Mouse (Mus musculus): ENCODE data around the gene Spire2.

The Spire2 gene

DNA sequence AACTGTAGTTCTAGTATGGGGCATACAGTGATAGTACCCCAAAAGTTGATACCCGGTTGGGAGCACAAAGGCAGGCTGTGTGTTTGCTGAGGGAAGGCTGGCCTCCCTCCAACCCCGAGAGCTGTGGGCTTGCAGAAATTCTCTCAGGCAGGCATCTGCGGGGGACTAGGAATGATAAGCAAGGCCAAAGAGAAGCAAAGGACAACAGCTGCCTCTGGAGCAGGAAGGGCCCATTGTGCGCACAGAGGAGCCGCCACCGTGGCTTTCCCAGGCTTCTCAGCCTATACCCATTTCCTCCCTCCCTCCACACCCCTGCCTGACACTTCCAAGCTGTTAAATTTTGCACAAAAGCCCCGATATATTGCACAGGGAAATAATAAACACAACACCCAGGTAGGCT lies 1.4 kb downstream of the Spire2 start:
- DNase-seq (ENCODE audit: low spot score in 2 of 2), result no peak

DNA sequence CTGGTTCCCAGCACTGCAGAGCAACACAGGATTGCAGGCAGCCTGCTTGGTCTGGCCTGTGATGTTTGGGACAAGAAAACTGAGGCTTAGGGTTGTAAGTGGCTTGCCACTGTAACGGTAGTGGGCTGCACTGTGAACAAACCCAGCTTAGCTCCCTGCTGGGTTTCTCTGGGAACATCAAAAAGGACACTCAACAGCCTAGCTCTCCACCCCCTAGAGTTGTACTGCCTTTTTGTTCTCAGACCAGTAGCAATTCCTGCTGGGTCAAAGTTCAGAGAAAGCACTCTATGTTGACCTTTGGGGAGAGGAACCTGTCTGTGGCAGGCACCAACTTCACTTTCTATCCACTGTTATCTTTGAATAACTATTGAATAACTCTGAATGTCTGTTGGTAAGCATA lies 2.0 kb downstream of the Spire2 start:
- no peak for DNase-seq (ENCODE audit: low spot score in 2 of 2)

DNA sequence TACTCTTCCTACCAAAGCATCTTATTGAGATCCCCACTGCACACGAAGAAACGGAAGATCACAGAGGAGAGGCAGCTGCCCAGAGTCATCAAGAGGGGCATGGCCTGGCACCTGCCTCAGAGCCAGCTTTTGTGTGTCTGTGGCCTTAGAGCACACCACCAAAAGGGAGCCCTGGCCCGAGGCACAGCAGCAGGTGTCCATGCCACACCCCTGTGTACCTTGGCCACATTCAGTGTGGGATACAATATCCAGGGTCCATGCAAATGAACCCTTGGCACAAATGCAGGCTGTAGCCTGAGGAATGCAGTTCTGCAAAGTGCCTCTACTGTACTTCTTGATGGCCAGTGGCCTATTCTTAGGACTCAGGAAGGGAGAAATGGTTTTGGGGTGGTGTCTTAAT lies 5.0 kb downstream of the Spire2 start:
- no peak for DNase-seq (ENCODE audit: low spot score in 2 of 2)

DNA sequence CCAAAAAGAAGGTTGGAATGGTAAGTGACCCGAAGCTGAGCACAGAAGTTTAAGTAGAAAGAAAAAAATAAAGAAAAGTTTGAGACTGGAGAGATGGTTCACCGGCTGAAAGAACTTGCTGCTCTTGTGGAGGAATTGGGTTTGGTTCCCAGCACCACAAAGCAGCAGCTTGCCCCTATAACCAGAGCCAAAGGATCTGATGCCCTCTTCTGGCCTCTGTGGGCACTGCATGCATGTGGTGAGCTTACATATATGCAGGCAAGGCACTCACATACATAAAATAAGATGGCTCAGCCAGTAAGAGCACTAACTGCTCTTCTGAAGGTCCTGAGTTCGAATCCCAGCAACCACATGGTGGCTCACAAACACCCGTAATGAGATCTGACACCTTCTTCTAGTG lies 7.6 kb downstream of the Spire2 start:
- no peak for DNase-seq (ENCODE audit: low spot score in 2 of 2)

DNA sequence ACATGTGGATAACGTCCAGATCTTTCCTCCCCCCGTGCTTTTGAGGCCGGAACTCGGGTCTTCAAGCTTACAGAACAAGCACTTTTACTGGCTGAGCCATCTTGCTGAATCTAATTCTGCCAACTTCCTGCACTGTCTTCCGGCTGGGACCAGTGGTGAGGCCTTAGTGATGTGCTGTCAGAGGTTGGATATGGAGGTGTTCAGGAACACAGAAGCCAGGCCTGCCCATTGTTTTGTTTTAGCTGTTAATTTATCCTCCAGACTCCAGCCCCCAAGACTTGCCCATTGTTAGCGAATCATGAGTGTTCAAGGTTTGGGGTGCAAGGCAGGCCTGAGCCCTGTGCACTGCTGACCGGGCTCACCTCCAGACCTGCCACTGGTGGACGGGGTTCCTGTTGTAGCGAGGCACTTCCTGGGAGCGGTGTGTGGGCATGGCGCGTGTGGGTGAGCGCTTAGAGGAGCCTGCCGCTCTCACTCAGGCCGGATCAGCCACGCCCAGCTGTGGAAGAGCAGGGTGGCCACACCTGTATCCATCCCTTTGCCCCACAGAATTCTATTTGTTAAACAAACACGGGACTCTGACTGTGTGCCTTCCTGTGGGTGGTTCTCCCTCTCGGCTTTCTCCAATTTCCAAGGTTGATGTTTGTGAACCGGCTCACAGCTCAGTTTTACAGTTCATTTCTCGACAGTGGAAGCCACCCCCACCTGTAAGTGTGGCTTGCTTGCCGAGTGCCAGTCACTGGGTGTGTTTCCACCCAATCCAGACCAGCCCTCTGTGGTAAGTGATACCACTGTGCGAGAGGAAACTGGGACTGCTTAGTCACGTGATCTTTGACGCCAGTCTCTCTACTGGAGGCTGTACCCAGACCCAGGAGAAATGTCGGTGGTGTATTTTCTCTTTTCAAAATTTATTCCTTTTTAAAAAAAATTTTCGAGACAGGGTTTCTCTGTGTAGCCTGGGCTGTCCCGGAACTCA lies 8.8 kb downstream of the Spire2 start:
- DNase-seq (ENCODE audit: low spot score in 2 of 2), result no peak

DNA sequence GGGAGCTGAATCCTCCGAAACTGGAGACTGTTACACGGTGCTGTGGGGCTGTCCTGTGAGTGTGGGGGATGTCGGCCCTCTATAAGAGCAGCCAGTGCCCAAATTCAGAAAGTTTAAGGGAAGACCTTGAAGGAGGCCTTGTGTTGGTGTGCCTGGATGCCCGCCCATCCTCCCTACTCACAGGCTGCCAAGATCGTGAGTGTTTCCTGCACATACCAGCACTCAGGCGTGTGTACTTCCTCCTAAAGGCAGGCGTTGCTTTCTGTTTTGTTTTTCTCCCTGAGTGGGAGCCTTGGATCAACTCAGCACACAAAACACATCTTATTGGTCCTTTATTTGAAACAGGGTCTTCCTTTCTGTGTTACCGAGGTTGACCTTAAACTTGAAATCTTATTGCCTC lies 9.7 kb downstream of the Spire2 start:
- no peak for DNase-seq (ENCODE audit: low spot score in 2 of 2)

DNA sequence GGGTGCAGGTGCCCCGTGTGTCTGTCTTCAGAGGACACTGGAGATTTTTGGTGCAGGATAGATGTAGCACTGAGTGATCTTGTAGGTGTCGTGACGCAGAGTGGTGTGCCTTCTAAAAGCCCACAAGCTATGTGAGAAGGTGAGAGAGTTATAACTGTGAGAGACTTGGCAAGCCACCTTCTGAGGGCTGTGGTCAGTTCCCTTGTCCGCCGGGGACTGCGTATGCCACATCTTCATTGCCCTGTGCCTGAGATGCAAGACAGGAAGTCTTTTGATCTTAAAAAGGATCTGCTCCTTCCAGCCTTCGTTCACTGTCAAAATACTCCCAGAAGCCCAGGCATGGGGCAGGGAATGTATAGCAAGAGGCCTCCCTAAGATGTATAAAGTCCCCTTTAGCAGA lies 10.4 kb downstream of the Spire2 start:
- no peak for DNase-seq (ENCODE audit: low spot score in 2 of 2)

DNA sequence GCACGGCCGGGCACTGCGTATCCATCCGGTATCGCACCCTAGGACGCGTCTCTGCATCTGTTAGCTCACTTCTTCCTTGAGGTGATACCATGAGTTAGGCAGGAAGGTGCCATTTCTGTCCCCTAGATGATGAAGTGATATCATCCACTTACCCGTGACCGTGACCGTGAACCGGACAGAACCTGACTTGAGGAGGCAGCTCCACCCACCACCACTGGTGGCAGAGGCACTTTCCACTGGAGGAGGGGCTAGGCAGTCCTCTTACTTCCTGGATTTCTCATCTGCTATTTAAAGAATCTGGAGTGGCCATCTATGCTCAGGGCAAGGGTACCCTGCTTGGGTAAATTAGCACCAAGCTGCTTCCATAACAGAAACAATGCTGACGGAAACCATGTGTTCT lies 10.9 kb downstream of the Spire2 start:
- DNase-seq (ENCODE audit: low spot score in 2 of 2), result no peak

DNA sequence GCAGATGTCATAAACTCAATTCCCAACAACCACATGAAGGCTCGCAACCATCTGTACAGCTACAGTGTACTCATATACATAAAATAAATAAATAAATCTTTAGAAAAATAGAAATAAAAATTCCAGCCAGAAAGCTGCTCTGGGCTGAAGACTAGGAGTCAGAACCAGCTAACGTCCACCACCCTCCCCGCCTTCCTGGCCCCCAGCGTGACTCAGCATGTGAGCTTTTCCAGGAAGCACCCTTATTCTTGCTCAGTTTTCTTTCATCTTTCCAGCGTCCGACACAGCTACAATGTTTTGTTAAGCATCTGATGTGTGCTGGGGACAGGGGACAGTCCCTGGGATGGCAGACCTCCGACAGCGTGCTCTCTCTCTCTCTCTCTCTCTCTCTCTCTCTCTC lies 12.6 kb downstream of the Spire2 start:
- no peak for DNase-seq (ENCODE audit: low spot score in 2 of 2)

DNA sequence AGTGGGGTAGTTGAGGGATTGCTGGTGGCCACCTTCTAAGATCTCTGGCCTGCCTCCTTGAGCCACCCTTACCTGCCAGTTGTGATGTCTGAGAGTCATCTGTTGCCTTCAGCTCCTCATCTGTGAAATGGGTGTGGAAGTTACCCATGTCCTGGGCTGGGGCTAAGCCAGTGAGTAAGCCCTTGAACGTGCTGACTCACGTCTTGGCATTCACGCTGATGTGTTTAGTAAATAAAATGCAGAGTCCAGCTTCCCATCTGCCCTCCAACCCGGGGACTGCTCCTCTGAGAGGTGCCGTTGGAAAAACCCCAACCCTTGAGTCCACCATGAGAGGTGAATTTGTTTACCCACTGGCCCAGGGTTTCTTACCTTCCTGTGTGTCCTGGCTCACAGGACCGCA lies 13.3 kb downstream of the Spire2 start:
- DNase-seq (ENCODE audit: low spot score in 2 of 2), result no peak

DNA sequence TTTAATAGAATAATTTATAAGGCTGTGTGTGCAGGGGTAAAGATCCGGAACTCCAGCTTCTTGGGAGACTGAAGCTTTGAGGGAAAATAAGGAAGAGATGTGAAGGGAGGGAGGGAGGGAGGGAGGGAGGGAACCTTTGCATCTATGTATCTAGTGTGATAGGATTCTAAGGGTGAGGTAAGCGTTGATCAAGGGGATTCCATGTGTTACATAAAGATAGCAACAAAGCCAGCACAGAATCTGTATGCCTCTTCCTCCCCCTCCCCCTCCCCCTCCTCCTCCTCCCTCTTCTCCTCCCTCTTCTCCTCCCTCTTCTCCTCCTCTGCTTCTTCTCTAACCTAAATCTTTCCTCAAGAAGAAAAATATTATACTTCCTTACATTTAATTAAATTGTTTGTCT lies 14.8 kb downstream of the Spire2 start:
- DNase-seq (ENCODE audit: low spot score in 2 of 2), result no peak

DNA sequence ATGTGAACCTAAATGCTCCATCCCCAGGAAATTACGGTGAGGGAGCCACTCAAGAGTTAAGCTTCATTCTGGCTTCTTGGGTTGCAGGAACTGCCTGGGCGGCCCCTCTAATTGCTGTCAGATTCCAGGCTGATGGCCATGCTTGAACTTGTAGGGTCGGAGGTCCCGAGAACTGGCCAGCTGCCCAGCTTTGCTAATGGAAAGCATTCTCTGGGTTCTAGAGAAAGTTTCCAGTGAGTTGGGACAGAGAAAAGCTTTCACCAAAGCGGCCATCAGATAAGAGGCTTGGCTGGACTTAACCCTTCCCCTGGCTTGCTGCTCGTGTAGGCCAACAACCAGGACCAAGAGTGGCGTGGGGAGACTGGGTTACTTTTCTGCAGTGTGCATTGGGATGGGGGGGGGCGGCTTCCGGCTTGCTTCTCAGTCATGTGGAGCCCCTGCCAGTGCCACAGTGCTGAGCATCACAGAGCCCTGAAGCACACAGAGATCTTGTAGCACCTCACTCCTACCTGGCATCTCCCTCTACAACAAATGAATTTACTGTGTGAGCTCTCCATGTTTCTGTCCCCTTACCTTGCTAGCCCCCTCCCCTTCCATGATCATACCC lies 15.8 kb downstream of the Spire2 start:
- DNase-seq (ENCODE audit: low spot score in 2 of 2), result peak in 1 of 2 experiments; percentile 9

DNA sequence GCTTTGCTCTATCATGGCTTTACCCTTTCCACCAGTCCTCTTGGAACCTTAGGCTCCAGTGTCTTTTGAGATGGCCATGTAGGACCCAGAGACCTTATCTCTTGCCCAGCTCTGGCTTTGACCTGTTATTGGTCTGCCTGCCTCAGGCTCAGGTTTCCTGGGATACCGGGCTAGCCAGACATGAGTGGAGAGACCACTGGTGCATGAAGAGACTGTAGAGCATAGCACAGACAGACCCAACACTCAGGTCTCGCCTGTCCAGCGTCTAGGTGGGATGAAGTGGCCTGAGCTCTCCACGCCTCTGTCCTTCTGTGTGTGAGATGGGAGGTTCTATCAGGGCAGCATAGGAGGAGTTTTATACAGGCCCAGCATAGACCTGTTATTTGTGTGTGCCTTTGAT lies 16.6 kb downstream of the Spire2 start:
- DNase-seq (ENCODE audit: low spot score in 2 of 2), result no peak

DNA sequence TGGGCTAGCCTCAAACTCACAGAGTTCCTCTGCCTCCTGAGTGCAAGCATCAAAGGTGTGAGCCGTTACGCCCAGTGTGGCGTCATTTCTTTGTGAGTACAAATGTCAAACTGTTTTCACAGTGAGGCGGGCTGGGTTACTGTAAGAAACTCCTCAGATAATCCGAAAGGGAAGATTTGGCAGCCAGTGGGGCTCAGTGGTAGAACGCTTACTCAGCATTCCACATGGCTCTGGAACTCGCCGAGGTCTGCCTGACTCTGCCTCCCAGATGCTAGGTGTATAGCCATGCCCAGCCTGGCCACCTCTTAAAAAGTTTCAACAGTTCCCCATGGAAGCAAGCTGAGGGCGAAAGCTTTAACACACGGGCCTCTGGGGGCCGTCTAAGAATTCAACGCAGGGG lies 19.6 kb downstream of the Spire2 start:
- DNase-seq (ENCODE audit: low spot score in 2 of 2), result no peak

DNA sequence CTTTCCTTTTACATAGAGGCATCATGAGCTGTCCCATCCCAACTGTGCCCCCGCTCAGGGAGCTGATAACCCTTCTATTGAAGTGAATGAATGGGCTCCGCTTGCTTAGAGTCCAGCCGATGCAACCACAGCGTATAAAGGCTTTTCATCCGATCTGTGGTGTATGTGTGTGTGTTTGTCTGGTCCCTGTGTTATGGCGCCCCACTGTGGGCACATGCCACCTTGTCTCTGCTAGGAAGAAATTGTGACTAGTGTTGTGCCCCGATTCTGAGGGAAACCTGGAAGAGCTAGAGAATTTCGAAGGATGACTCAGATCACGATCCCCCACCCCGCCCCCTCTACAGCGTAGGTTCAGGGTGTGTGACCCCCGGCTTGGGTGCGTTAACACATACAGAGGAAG lies 20.3 kb downstream of the Spire2 start:
- no peak for DNase-seq (ENCODE audit: low spot score in 2 of 2)

DNA sequence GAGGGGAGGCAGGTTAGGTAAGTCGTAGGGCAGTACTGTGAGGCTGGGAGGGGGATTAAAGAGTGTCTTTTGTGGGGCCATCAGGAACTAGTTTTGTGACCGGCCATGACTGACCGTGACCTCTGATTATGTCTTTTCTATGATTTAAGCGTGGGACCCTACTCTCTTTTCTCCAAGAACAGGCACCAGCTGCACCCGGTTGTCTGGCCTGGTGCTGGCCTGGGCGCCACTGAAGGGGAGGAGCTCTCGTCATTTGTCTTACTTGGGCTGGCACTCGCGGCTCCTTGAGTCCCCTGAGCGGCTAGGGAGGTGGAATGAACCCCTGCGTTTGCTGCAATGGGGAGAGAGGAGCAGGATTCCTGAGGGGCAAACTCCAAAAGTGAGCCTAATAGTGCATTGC lies 20.7 kb downstream of the Spire2 start:
- no peak for DNase-seq (ENCODE audit: low spot score in 2 of 2)

DNA sequence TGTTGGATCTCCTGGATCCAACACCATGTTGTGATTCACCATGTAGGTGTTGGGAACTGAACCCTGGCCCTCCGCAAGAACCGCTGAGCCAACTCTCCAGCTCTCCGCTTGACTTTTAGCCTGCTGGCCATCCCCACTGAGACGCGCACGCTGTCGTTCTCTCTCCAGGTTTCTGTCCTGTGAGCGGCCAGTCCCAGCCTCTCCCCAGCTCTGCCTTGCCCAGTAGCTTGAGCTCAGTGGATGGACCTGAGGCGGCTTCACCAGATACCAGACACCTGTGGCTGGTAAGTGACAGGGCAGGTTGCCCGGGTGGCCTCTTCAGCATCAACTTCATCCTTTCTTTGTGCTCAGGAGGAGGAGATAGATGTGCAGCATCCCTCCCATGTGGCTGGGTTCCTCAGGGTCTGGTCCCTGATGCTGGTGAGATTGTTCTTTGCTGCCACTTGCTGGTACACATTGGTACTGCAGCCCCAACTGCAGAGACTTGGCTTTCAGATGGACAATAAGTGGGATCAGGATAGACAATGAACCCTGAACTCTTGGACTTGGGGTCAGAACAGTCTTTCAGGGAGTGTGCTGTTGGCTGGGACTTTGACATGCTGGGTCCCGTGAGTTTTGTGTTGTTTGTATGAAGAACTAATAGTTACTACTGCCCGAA lies 28.7 kb downstream of the Spire2 start:
- DNase-seq (ENCODE audit: low spot score in 2 of 2), result peak; percentile 46 to 63

DNA sequence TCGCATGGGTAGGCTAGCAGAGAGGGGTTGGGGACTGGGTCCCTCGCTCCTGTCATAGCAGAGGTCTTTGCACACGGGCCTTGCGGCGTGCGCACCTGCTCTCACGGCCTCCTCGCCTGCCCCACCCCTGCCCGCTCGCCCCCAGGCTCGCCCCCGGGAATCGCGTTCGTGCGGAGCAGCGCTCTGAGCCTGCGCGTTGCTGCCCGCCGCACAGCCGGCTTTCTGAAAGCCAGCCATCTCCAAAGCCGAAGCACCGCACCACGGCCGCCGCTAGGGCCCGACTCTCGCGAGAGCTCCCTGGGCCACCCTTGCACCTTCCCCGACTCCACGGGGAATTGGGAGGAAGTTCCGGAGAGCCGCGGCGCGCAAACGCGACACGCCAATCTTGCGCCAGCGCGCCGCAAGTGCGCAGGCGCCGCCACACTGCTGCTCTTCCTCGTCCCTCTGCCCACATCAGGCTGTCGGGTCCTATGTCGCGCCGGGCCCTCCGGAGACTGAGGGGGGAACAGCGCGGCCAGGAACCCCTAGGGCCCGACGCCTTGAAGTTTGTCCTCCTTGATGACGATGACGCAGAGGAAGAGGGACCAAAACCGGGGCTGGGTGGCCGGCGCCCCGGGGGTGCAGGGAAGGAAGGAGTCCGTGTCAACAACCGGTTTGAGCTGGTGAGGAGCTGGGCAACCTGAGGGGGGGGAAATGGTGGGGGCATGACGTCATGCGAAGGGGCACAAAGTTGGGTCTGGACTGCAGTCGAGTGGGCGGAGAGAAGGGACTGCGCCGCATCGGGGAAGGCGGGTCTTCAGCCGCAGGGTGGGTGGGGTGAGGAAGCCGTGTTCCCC lies 41.1 kb downstream of the Spire2 start, which contains the start of gene Tcf25:
Gene Tcf25 (plus strand): TSS at position 351 of the 836 bp plus-strand sequence.
- DNase-seq (ENCODE audit: low spot score in 2 of 2), result peak; percentile 84 to 92

DNA sequence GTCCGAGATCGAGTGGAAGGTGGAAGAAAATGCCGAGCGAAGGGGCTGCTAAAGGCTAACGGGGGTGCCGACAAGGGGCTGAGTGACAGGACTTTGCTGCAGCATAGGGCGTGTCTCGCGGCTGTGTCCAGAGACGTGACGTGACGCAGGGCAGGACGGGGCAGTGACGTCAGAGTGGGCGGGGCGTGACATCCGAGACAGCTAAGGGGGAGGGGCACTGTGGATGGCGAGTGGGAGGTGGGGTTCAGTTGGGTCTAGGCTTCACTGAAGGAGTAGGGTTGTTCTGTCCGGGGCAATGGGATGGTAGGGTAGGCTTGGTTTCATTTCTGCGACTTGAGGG lies 41.7 kb downstream of the Spire2 start:
- DNase-seq (ENCODE audit: low spot score in 2 of 2), result peak; percentile 90 to 96

DNA sequence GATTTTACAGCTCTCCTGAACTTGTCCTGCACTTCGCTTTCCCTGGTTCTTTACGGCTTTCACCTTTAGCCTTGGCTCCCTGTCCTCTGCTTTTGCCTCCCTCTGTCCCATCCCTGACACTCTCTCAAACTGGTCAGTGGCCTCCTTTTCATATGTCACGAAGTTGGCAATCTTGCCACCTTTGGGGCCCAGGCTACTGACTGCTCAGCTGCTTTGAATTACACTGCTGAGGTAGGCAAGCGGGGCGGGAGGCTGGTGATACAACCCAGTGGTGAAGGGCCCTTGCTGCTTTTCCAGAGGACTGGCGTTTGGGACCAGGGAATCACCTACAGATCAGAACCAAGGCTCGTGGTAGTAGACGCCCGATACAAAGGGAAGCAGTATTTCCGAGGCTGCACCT lies 43.2 kb downstream of the Spire2 start:
- no peak for DNase-seq (ENCODE audit: low spot score in 2 of 2)

DNA sequence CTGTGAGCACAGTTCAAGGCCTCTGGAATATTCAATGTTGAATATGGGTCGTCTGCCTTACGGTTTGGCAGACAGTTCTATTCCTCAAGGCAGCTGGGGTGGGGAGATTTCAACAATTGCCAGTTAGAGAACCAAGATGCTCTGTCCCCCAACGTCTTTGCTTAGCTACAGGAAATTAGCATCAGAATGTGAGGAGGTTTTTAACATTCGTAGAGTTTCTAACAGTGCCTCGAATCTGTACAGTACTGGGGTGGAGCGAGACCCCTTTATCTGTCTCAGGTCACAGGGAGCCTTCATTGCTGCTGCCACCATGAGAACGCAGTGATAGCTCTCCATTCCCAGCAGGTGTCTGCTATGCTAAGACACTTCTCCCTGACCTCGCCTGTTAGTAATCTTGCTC lies 43.6 kb downstream of the Spire2 start:
- no peak for DNase-seq (ENCODE audit: low spot score in 2 of 2)

DNA sequence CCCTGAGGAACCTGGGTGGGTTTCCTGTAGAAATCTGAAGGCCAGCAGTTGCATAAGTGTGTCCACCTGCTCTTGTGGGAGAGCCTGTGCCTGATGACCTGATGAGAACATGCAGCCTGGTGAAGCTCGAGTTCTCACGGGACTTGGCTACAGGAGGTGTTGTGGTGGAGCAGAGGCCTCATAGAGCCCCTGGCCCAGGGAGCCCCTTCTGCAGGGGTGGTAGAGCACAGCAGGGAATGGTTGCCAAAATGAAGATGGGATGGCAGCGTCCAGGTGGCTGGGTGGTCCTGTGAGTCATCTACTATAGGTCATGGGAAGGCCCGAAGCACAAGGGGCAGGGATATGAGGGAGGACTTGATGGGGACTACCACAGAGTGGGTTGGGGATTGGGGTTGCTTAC lies 49.2 kb downstream of the Spire2 start:
- DNase-seq (ENCODE audit: low spot score in 2 of 2), result no peak

Data from spleen, postnatal 14 days (tissue).